Mouse (Mus musculus): ENCODE data around the gene Il10rb. TPM values are rescaled to one million over a fixed set of nuclear protein-coding genes. Genes with fewer than 3 reads are reported as not detected.
"Not testable (repeated sequence)": the region's sequence is repeated elsewhere in the genome, so short reads cannot be mapped to it uniquely, and the experiment has no call there.

Il10rb gene
- polyA plus RNA-seq, 1 experiment from 2014 or later: 9.0 TPM

- WGBS: 95% methylated on average over 1 of the region's 1 CpGs
- not testable (repeated sequence) for H3K4me1 ChIP-seq (replicated peaks; ENCODE audit: control insufficient read depth, insufficient read depth, low read length); H3K9ac ChIP-seq (ENCODE audit: low read depth, low read length); H3K36me3 ChIP-seq (ENCODE audit: control insufficient read depth, insufficient read depth, low read length); H3K27ac ChIP-seq (ENCODE audit: low read depth, low read length); DNase-seq (ENCODE audit: low spot score); H3K27me3 ChIP-seq (ENCODE audit: control insufficient read depth, insufficient read depth, low read length); H3K4me3 ChIP-seq (ENCODE audit: low read depth, low read length); H3K9me3 ChIP-seq (ENCODE audit: control insufficient read depth, low read length); ATAC-seq (ENCODE audit: low FRiP score); H3K4me2 ChIP-seq (replicated peaks; ENCODE audit: low read depth, low read length)
These were observed 32.6 kb downstream of the Il10rb start for GRCm38 (mm10) chr16:91438599-91438998.

GRCm38 (mm10) chr16:91441366-91441765 is 35.4 kb downstream of the Il10rb start:
- H3K9me3 ChIP-seq (ENCODE audit: control insufficient read depth, low read length): no peaks in the 10 kb centered on the region
- H3K27me3 ChIP-seq (ENCODE audit: control insufficient read depth, insufficient read depth, low read length): no peaks in the 10 kb centered on the region
- no peaks in the 10 kb centered on the region for H3K36me3 ChIP-seq (ENCODE audit: control insufficient read depth, insufficient read depth, low read length)
- H3K4me2 ChIP-seq (replicated peaks; ENCODE audit: low read depth, low read length): no peak overlapping the region
- H3K9ac ChIP-seq (ENCODE audit: low read depth, low read length): no peak overlapping the region
- 61% methylated on average over 7 of the region's 7 CpGs for WGBS
- no peaks in the 10 kb centered on the region for H3K4me1 ChIP-seq (replicated peaks; ENCODE audit: control insufficient read depth, insufficient read depth, low read length)
- ATAC-seq (ENCODE audit: low FRiP score): no peak
- H3K27ac ChIP-seq (ENCODE audit: low read depth, low read length): no peak overlapping the region
- no peak overlapping the region for H3K4me3 ChIP-seq (ENCODE audit: low read depth, low read length)
- no peak for DNase-seq (ENCODE audit: low spot score)

DNA sequence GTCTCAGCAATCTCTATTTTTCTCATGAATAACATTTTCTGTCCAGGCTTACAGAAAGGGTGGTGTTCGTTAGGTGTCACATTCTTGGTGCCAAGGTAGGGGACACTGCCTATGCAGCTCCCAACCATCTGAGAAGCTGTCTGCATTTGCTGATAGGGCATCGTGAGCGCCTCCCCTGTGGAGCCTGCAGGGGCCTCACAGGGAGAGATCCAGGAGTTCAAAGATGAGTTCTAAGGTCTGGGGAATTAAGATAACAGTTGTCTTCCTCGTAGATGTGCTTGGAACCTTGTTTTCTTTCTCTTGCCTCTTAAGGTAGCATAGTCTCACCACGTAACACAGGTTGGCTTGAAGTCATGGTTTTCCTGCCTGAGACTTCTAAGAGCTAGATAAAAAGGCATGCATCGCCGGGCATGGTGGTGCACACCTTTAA is 35.9 kb downstream of the Il10rb start:
- Histone ChIP-seq H3K9me3 (ENCODE audit: control insufficient read depth, low read length) (no peaks in the 10 kb centered on the region), H3K9ac (ENCODE audit: low read depth, low read length) (no peak overlapping the region), H3K4me2 (replicated peaks; ENCODE audit: low read depth, low read length) (no peak overlapping the region), H3K27me3 (ENCODE audit: control insufficient read depth, insufficient read depth, low read length) (no peaks in the 10 kb centered on the region), H3K27ac (ENCODE audit: low read depth, low read length) (no peak overlapping the region), H3K36me3 (ENCODE audit: control insufficient read depth, insufficient read depth, low read length) (no peaks in the 10 kb centered on the region), H3K4me1 (replicated peaks; ENCODE audit: control insufficient read depth, insufficient read depth, low read length) (no peaks in the 10 kb centered on the region), H3K4me3 (ENCODE audit: low read depth, low read length) (no peak overlapping the region)
- DNase-seq (ENCODE audit: low spot score): no peak
- 87% methylated on average over 7 of the region's 7 CpGs for WGBS
- no peak for ATAC-seq (ENCODE audit: low FRiP score)

DNA sequence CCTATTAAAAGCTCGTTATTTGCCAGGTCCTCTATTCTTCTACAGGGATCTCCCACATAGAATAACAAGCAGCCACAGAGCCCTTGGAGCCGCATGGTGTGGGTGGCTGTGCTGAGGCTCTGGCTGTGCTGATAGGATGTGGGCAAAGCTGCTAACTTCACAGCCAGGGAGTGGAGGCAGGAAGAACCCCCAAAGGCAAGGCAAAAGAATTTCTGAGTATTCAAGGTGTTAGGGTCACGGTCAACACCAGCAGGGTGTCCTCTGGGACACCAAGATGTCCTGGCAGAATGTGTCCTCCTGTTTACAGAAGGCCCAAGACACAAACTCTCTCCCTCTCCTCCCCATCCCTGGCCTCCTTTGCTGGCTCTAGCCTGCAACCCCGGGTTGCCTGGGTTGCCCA is 36.5 kb downstream of the Il10rb start:
- Histone ChIP-seq H3K9me3 (ENCODE audit: control insufficient read depth, low read length) (no peaks in the 10 kb centered on the region), H3K4me2 (replicated peaks; ENCODE audit: low read depth, low read length) (no peak overlapping the region), H3K9ac (ENCODE audit: low read depth, low read length) (no peak overlapping the region), H3K27me3 (ENCODE audit: control insufficient read depth, insufficient read depth, low read length) (no peaks in the 10 kb centered on the region), H3K27ac (ENCODE audit: low read depth, low read length) (no peak overlapping the region), H3K36me3 (ENCODE audit: control insufficient read depth, insufficient read depth, low read length) (no peaks in the 10 kb centered on the region), H3K4me1 (replicated peaks; ENCODE audit: control insufficient read depth, insufficient read depth, low read length) (no peaks in the 10 kb centered on the region), H3K4me3 (ENCODE audit: low read depth, low read length) (no peak overlapping the region)
- no peak for DNase-seq (ENCODE audit: low spot score)
- WGBS: 71% methylated on average over 4 of the region's 4 CpGs
- ATAC-seq (ENCODE audit: low FRiP score): no peak

DNA sequence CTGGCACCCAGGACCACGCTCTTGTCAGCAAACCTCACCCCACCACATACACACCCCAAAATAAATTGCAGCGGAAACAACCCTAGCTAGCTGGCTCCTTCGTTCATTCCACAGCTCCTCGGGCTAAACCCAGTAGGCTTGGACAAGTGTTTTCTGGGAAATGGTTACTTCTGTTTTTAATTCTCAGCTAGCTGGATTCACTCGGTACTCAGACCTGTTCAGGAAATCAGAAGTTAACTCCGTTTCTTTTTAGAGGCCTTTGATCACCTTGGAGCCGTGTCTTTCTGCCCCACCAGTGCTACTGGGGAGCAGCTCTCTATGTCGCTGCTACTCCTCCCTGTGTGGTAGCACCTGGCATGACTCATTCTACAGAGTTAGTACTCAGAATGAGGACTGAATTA is 37.2 kb downstream of the Il10rb start:
- H3K27me3 ChIP-seq (ENCODE audit: control insufficient read depth, insufficient read depth, low read length): no peaks in the 10 kb centered on the region
- no peaks in the 10 kb centered on the region for H3K9me3 ChIP-seq (ENCODE audit: control insufficient read depth, low read length)
- no peak overlapping the region for H3K4me2 ChIP-seq (replicated peaks; ENCODE audit: low read depth, low read length)
- no peak overlapping the region for H3K9ac ChIP-seq (ENCODE audit: low read depth, low read length)
- no peaks in the 10 kb centered on the region for H3K36me3 ChIP-seq (ENCODE audit: control insufficient read depth, insufficient read depth, low read length)
- H3K4me3 ChIP-seq (ENCODE audit: low read depth, low read length): no peak overlapping the region
- no peak for DNase-seq (ENCODE audit: low spot score)
- 78% methylated on average over 8 of the region's 8 CpGs for WGBS
- H3K4me1 ChIP-seq (replicated peaks; ENCODE audit: control insufficient read depth, insufficient read depth, low read length): no peaks in the 10 kb centered on the region
- no peak for ATAC-seq (ENCODE audit: low FRiP score)
- no peak overlapping the region for H3K27ac ChIP-seq (ENCODE audit: low read depth, low read length)

GRCm38 (mm10) chr16:91444847-91445246 is 38.9 kb downstream of the Il10rb start:
- no peak for ATAC-seq (ENCODE audit: low FRiP score)
- 90% methylated on average over 4 of the region's 4 CpGs for WGBS
- H3K36me3 ChIP-seq (ENCODE audit: control insufficient read depth, insufficient read depth, low read length): no peaks in the 10 kb centered on the region
- H3K4me3 ChIP-seq (ENCODE audit: low read depth, low read length): no peak overlapping the region
- no peak for DNase-seq (ENCODE audit: low spot score)
- H3K9ac ChIP-seq (ENCODE audit: low read depth, low read length): no peak overlapping the region
- no peaks in the 10 kb centered on the region for H3K4me1 ChIP-seq (replicated peaks; ENCODE audit: control insufficient read depth, insufficient read depth, low read length)
- H3K27me3 ChIP-seq (ENCODE audit: control insufficient read depth, insufficient read depth, low read length): no peaks in the 10 kb centered on the region
- no peak overlapping the region for H3K4me2 ChIP-seq (replicated peaks; ENCODE audit: low read depth, low read length)
- no peak overlapping the region for H3K27ac ChIP-seq (ENCODE audit: low read depth, low read length)
- H3K9me3 ChIP-seq (ENCODE audit: control insufficient read depth, low read length): no peaks in the 10 kb centered on the region

DNA sequence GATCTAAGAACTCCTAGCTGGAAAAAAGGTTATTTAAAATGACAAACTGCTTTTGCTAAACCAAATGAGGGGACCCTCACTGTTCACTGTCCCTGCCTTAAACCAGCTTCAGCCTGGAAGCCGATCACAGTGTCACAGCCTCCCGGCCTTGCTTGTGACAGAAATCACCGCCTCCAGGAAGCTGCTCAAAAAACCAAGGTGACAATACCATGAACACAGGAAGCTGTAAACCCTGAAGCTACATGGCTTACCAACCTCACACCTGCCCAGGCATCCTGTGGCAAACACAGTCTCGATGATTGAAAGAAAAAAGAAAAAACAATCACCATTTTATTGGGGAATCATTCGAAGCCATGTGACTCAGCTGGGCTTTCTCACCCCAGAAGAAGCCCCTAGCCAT is 39.6 kb downstream of the Il10rb start:
- H3K36me3 ChIP-seq (ENCODE audit: control insufficient read depth, insufficient read depth, low read length): no peaks in the 10 kb centered on the region
- WGBS: 85% methylated on average over 5 of the region's 5 CpGs
- H3K4me3 ChIP-seq (ENCODE audit: low read depth, low read length): no peak overlapping the region
- no peak overlapping the region for H3K4me2 ChIP-seq (replicated peaks; ENCODE audit: low read depth, low read length)
- no peaks in the 10 kb centered on the region for H3K27me3 ChIP-seq (ENCODE audit: control insufficient read depth, insufficient read depth, low read length)
- H3K9me3 ChIP-seq (ENCODE audit: control insufficient read depth, low read length): no peaks in the 10 kb centered on the region
- no peaks in the 10 kb centered on the region for H3K4me1 ChIP-seq (replicated peaks; ENCODE audit: control insufficient read depth, insufficient read depth, low read length)
- H3K27ac ChIP-seq (ENCODE audit: low read depth, low read length): no peak overlapping the region
- ATAC-seq (ENCODE audit: low FRiP score) (no peak), DNase-seq (ENCODE audit: low spot score) (no peak)
- H3K9ac ChIP-seq (ENCODE audit: low read depth, low read length): no peak overlapping the region

DNA sequence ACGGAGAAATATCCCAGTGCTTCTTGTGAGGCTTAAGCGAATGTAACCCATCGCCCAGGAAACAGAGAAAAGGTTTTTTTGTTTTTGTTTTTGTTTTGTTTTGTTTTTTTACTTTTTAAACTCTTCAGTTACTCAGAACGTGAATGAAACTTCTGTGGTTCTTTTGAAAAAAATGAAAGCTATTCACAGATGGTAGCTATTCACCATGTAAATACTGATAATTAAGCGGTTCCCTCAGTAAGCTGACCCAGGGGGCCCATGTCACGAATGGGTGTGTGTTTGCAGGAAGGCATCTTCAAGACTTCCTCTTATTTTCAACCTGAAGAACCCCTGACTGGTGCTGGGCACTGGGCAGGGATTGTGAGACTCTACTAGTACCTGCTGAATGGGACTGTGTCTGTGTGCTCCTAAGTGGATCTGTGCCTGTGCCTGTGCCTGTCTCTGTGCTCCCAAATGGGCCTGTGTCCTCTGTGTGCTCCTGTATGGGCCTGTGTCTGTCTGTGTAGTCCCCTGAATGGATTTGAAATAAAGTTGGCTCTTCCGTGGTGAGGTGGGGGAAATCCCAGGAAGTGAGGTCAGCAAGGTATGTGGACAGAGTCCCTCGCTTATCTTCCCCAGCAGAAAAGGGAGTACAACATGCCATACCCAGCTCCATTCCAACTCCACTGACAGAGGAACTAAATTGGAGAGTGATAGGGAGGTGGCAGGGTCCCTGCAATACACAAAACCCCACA is 41.0 kb downstream of the Il10rb start:
- no peak overlapping the region for H3K9ac ChIP-seq (ENCODE audit: low read depth, low read length)
- no peak for ATAC-seq (ENCODE audit: low FRiP score)
- no peaks in the 10 kb centered on the region for H3K4me1 ChIP-seq (replicated peaks; ENCODE audit: control insufficient read depth, insufficient read depth, low read length)
- no peaks in the 10 kb centered on the region for H3K27me3 ChIP-seq (ENCODE audit: control insufficient read depth, insufficient read depth, low read length)
- H3K27ac ChIP-seq (ENCODE audit: low read depth, low read length): no peak overlapping the region
- no peaks in the 10 kb centered on the region for H3K9me3 ChIP-seq (ENCODE audit: control insufficient read depth, low read length)
- 80% methylated on average over 8 of the region's 8 CpGs for WGBS
- no peak overlapping the region for H3K4me3 ChIP-seq (ENCODE audit: low read depth, low read length)
- no peak overlapping the region for H3K4me2 ChIP-seq (replicated peaks; ENCODE audit: low read depth, low read length)
- DNase-seq (ENCODE audit: low spot score): no peak
- no peaks in the 10 kb centered on the region for H3K36me3 ChIP-seq (ENCODE audit: control insufficient read depth, insufficient read depth, low read length)

- no peak overlapping the region for H3K27ac ChIP-seq (ENCODE audit: low read depth, low read length)
- H3K36me3 ChIP-seq (ENCODE audit: control insufficient read depth, insufficient read depth, low read length): no peaks in the 10 kb centered on the region
- no peaks in the 10 kb centered on the region for H3K4me1 ChIP-seq (replicated peaks; ENCODE audit: control insufficient read depth, insufficient read depth, low read length)
- no peak overlapping the region for H3K9ac ChIP-seq (ENCODE audit: low read depth, low read length)
- no peaks in the 10 kb centered on the region for H3K27me3 ChIP-seq (ENCODE audit: control insufficient read depth, insufficient read depth, low read length)
- ATAC-seq (ENCODE audit: low FRiP score): no peak
- no peak for DNase-seq (ENCODE audit: low spot score)
- no peak overlapping the region for H3K4me2 ChIP-seq (replicated peaks; ENCODE audit: low read depth, low read length)
- no peak overlapping the region for H3K4me3 ChIP-seq (ENCODE audit: low read depth, low read length)
- 85% methylated on average over 6 of the region's 6 CpGs for WGBS
- H3K9me3 ChIP-seq (ENCODE audit: control insufficient read depth, low read length): no peaks in the 10 kb centered on the region
These were observed 41.5 kb downstream of the Il10rb start for GRCm38 (mm10) chr16:91447512-91447900.
